Mouse (Mus musculus): Measurements from ENCODE around the gene Sun3.

The Sun3 gene

GRCm38 (mm10) chr11:8978154-8978553 lies 70.6 kb downstream of the Sun3 start:
- DNase-seq: no peak

GRCm38 (mm10) chr11:8973166-8973565 lies 75.6 kb downstream of the Sun3 start, which contains the start of gene Pkd1l1:
Gene Pkd1l1, minus strand, starts transcription at chr11:8973266.
- DNase-seq: no peak

- no peak for DNase-seq
Observed at GRCm38 (mm10) chr11:8972093-8972492, 76.7 kb downstream of the Sun3 start.

- no peak for DNase-seq
Observed at GRCm38 (mm10) chr11:8970509-8970908, 78.3 kb downstream of the Sun3 start.

- DNase-seq: no peak
Observed at GRCm38 (mm10) chr11:8968094-8968493, 80.7 kb downstream of the Sun3 start.

Measured in layer of hippocampus, adult 9-11 months (tissue).